Mouse (Mus musculus) liver, adult 2 months (tissue): ENCODE measurements at regions not wholly inside any gene's neighbourhood (a gene's known extent, or its start where the extent isn't known, plus 50 kb on each side); places are given as distances from the start of the nearest gene placed in this dataset.
A peak's percentile ranks its signal among the peaks of the same experiment; 100 is the strongest.
"Not testable (repeated sequence)": the region's sequence is repeated elsewhere in the genome, so short reads cannot be mapped to it uniquely, and the experiment has no call there.

Experiments
- DNase-seq: peaks from one replicate; pipeline ENCODE4 v3.0.0-alpha.2; 2011; ENCODE audit warnings: low read depth, low spot score; ENCODE audit errors: extremely low read depth
- H3K27ac ChIP-seq: fragments of 200-500 bp; replicated peaks from 2 replicates; pipeline ENCODE4 v1.5.1; 2012; ENCODE audit warnings: low read depth, mild to moderate bottlenecking, control low read depth, inconsistent platforms, low read length; ENCODE audit not compliant: insufficient read depth
- H3K27me3 ChIP-seq: fragments of 200-500 bp; 2 replicates; pipeline ENCODE4 v1.6.1; 2012; ENCODE audit warnings: mild to moderate bottlenecking, moderate library complexity, low read length, inconsistent platforms; ENCODE audit not compliant: control insufficient read depth, insufficient read depth
- H3K36me3 ChIP-seq: fragments of 200-500 bp; 2 replicates; pipeline ENCODE4 v1.6.1; 2012; ENCODE audit warnings: low read length, inconsistent platforms; ENCODE audit not compliant: control insufficient read depth, insufficient read depth
- H3K4me1 ChIP-seq: fragments of 200-500 bp; 2 replicates; pipeline ENCODE4 v1.6.1; 2011; ENCODE audit warnings: low read length; ENCODE audit not compliant: control insufficient read depth, insufficient read depth
- H3K4me3 ChIP-seq: fragments of 200-500 bp; 2 replicates; pipeline ENCODE4 v1.5.1; 2011; ENCODE audit warnings: low read depth, mild to moderate bottlenecking, control low read depth, low read length, moderate library complexity; ENCODE audit not compliant: insufficient read depth
- H3K79me2 ChIP-seq: fragments of 200-500 bp; 2 replicates; pipeline ENCODE4 v1.6.1; 2012; ENCODE audit warnings: inconsistent platforms, mild to moderate bottlenecking, low read length, moderate library complexity; ENCODE audit not compliant: control insufficient read depth, insufficient read depth
- H3K9ac ChIP-seq: fragments of 200-500 bp; 2 replicates; pipeline ENCODE4 v1.6.1; 2012; ENCODE audit warnings: low read depth, mild to moderate bottlenecking, control low read depth, inconsistent platforms, low read length
- CTCF ChIP-seq: fragments of 200-500 bp; IDR thresholded peaks from 2 replicates; pipeline ENCODE4 v1.5.1; 2011; ENCODE audit warnings: low read depth, low read length, control low read depth
- POLR2A ChIP-seq: fragments of 200-500 bp; IDR thresholded peaks from 2 replicates; pipeline ENCODE4 v1.6.1; 2011; ENCODE audit warnings: low read length, control low read depth; ENCODE audit not compliant: insufficient read depth; ENCODE audit errors: extremely low read depth
- WGBS: fragments of 180-500 bp; shearing (Covaris S2); methylation state at CpG from one replicate; pipeline ENCODE4 v1.1.7; 2018; 5-methylcytosine and 5-hydroxymethylcytosine counted together

GRCm38 (mm10) chr11:41644725-41645501 lies 355.7 kb downstream of the Gabrg2 start:
- Histone ChIP-seq H3K27ac (no peak overlapping the region), H3K36me3 (no peaks in the 10 kb centered on the region), H3K79me2 (no peaks in the 10 kb centered on the region), H3K4me1 (no peaks in the 10 kb centered on the region), H3K4me3 (no peak overlapping the region), H3K9ac (no peak overlapping the region), H3K27me3 (no peaks in the 10 kb centered on the region)
- DNase-seq: no peak
- 60% methylated on average over 7 of the region's 7 CpGs for WGBS
- TF ChIP-seq CTCF: no peak
- TF ChIP-seq POLR2A: no peak

GRCm38 (mm10) chr11:41644083-41644482 lies 356.6 kb downstream of the Gabrg2 start:
- Histone ChIP-seq H3K4me3 (no peak overlapping the region), H3K27me3 (no peaks in the 10 kb centered on the region), H3K36me3 (no peaks in the 10 kb centered on the region), H3K27ac (no peak overlapping the region), H3K9ac (no peak overlapping the region), H3K4me1 (no peaks in the 10 kb centered on the region), H3K79me2 (no peaks in the 10 kb centered on the region)
- WGBS: 88% methylated on average over 3 of the region's 3 CpGs
- DNase-seq: no peak
- TF ChIP-seq CTCF (no peak), POLR2A (no peak)

- no peak for TF ChIP-seq POLR2A
- no peaks in the 10 kb centered on the region for H3K4me1 ChIP-seq
- H3K9ac ChIP-seq: no peak overlapping the region
- 93% methylated on average over 1 of the region's 1 CpGs for WGBS
- no peaks in the 10 kb centered on the region for H3K36me3 ChIP-seq
- H3K27ac ChIP-seq: no peak overlapping the region
- H3K79me2 ChIP-seq: no peaks in the 10 kb centered on the region
- no peaks in the 10 kb centered on the region for H3K27me3 ChIP-seq
- no peak for DNase-seq
- H3K4me3 ChIP-seq: no peak overlapping the region
These were observed 401.7 kb downstream of the Gabrg2 start for GRCm38 (mm10) chr11:41599006-41599405.

GRCm38 (mm10) chr11:41598431-41598830 lies 402.2 kb downstream of the Gabrg2 start:
- no peaks in the 10 kb centered on the region for H3K79me2 ChIP-seq
- no peak overlapping the region for H3K9ac ChIP-seq
- 54% methylated on average over 6 of the region's 6 CpGs for WGBS
- no peaks in the 10 kb centered on the region for H3K36me3 ChIP-seq
- H3K27me3 ChIP-seq: no peaks in the 10 kb centered on the region
- H3K4me3 ChIP-seq: no peak overlapping the region
- TF ChIP-seq CTCF: no peak
- no peak for TF ChIP-seq POLR2A
- no peaks in the 10 kb centered on the region for H3K4me1 ChIP-seq
- DNase-seq: peak; percentile 24
- H3K27ac ChIP-seq: no peak overlapping the region

GRCm38 (mm10) chr11:41591426-41591825 lies 409.2 kb downstream of the Gabrg2 start:
- not testable (repeated sequence) for H3K4me3 ChIP-seq, H3K9ac ChIP-seq, H3K27me3 ChIP-seq, H3K36me3 ChIP-seq, H3K4me1 ChIP-seq, H3K79me2 ChIP-seq, DNase-seq, H3K27ac ChIP-seq
- WGBS: 54% methylated on average over 4 of the region's 4 CpGs
